Mouse (Mus musculus) lung, postnatal 0 days (tissue): ENCODE measurements around the gene Zfx. TPM values are rescaled to one million over a fixed set of nuclear protein-coding genes. Genes with fewer than 3 reads are reported as not detected.

Experiments
- ATAC-seq: fragments of 200-750 bp; cut with Nextera tagmentation; 2 replicates; pipeline ENCODE4 v1.8.0; 2017; ENCODE audit warnings: moderate library complexity
- DNase-seq: peaks from one replicate; pipeline ENCODE4 v3.0.0-alpha.2; 2016; ENCODE audit warnings: low spot score
- H3K27ac ChIP-seq: fragments of 300-500 bp; sonication (generic); 2 replicates; pipeline ENCODE4 v1.5.1; 2014; ENCODE audit warnings: antibody characterized with exemption, mild to moderate bottlenecking, low read length, mixed read lengths
- H3K27me3 ChIP-seq: fragments of 300-500 bp; sonication (generic); replicated peaks from 2 replicates; pipeline ENCODE4 v1.6.1; 2014; ENCODE audit warnings: low read length, mixed read lengths; ENCODE audit not compliant: insufficient read depth
- H3K36me3 ChIP-seq: fragments of 300-500 bp; sonication (generic); 2 replicates; pipeline ENCODE4 v1.6.1; 2014; ENCODE audit warnings: low read length, mixed read lengths; ENCODE audit not compliant: insufficient read depth
- H3K4me1 ChIP-seq: fragments of 300-500 bp; sonication (generic); 2 replicates; pipeline ENCODE4 v1.6.1; 2014; ENCODE audit warnings: antibody characterized with exemption, low read depth, low read length, mixed read lengths; ENCODE audit not compliant: insufficient read depth
- H3K4me2 ChIP-seq: fragments of 300-500 bp; sonication (generic); replicated peaks from 2 replicates; pipeline ENCODE4 v1.6.1; 2014; ENCODE audit warnings: low read depth, mild to moderate bottlenecking, low read length, moderate library complexity, mixed read lengths
- H3K4me3 ChIP-seq: fragments of 300-500 bp; sonication (generic); 2 replicates; pipeline ENCODE4 v1.5.1; 2014; ENCODE audit warnings: low read depth, low read length
- H3K9ac ChIP-seq: fragments of 300-500 bp; sonication (generic); replicated peaks from 2 replicates; pipeline ENCODE4 v1.6.1; 2014; ENCODE audit warnings: low read depth, mild to moderate bottlenecking
- H3K9me3 ChIP-seq: fragments of 300-500 bp; sonication (generic); 2 replicates; pipeline ENCODE4 v1.6.1; 2016; ENCODE audit warnings: low read length, mixed read lengths
- CTCF ChIP-seq: IDR thresholded peaks from 2 replicates; pipeline ENCODE4 v1.5.1; 2016; ENCODE audit warnings: antibody characterized with exemption, mild to moderate bottlenecking
- EP300 ChIP-seq: IDR thresholded peaks from 2 replicates; pipeline ENCODE4 v1.6.1; 2016; ENCODE audit warnings: antibody characterized with exemption, mild to moderate bottlenecking, control low read depth
- WGBS: fragments of 180-500 bp; shearing (Covaris S2); extraction: QIAGEN DNeasy Blood & Tissue Kit; methylation state at CpG from one replicate; pipeline ENCODE4 v1.1.7; 2014; 5-methylcytosine and 5-hydroxymethylcytosine counted together
- polyA plus RNA-seq: library from polyadenylated mRNA; unstranded; fragments of >200 nt; fragmentation: Nextera tagmentation; extraction: Ambion mirVana; gene quantifications from 2 replicates; pipeline ENCODE4 v1.2.1, GENCODE M21; 2015

The Zfx gene
- polyA plus RNA-seq, 1 experiment from 2014 or later, result 22.7 TPM

GRCm38 (mm10) chrX:94100561-94100960, 22.9 kb downstream of the Zfx start:
- no peaks in the 10 kb centered on the region for H3K36me3 ChIP-seq
- 66% methylated on average over 1 of the region's 1 CpGs for WGBS
- no peak overlapping the region for H3K4me3 ChIP-seq
- H3K4me2 ChIP-seq, result no peak overlapping the region
- no peak overlapping the region for H3K27ac ChIP-seq
- DNase-seq (no peak), ATAC-seq (no peak)
- H3K9ac ChIP-seq, result no peak overlapping the region
- no peaks in the 10 kb centered on the region for H3K9me3 ChIP-seq
- H3K27me3 ChIP-seq, result no peaks in the 10 kb centered on the region
- H3K4me1 ChIP-seq, result no peaks in the 10 kb centered on the region
- TF ChIP-seq CTCF, result no peak

GRCm38 (mm10) chrX:94091001-94091400, 32.5 kb downstream of the Zfx start:
- DNase-seq (no peak), ATAC-seq (no peak)
- Histone ChIP-seq H3K4me1 (no peaks in the 10 kb centered on the region), H3K9me3 (no peaks in the 10 kb centered on the region), H3K4me2 (no peak overlapping the region), H3K27ac (no peak overlapping the region), H3K4me3 (no peak overlapping the region), H3K36me3 (no peaks in the 10 kb centered on the region), H3K27me3 (no peaks in the 10 kb centered on the region), H3K9ac (no peak overlapping the region)
- TF ChIP-seq EP300 (no peak), CTCF (no peak)
- WGBS, result 74% methylated on average over 2 of the region's 2 CpGs

DNA sequence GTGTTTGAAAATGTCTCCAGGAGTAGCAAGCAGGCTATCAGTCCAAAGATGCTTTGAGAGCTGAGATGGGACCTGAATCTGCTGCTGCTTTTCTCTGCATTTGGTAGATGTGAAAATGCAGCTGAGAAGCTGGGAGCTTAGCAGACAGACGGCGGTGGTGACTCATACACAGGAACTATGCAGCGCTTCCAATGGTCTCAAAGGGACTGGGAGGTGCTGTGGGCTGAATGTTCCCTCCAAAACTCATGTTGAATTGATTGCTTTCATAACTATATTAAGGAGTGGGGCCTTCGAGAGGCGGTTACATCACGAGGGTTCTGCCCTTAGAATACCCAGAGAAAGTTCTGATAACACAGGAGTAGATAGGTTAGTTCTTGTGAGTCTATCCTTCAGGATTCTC, 62.3 kb downstream of the Zfx start:
- Histone ChIP-seq H3K9me3 (no peaks in the 10 kb centered on the region), H3K4me1 (no peaks in the 10 kb centered on the region), H3K4me2 (peak overlapping the region; percentile 27; the same call in 1 of the 2 replicates), H3K27me3 (no peaks in the 10 kb centered on the region; the same call in 1 of the 2 replicates), H3K9ac (no peak overlapping the region), H3K27ac (no peak overlapping the region), H3K36me3 (no peaks in the 10 kb centered on the region), H3K4me3 (peak overlapping the region; percentile 12; the same call in 1 of the 2 replicates)
- ATAC-seq (0 out of 2 replicates have a peak, but pooled peaks have one; percentile 49), DNase-seq (peak; percentile 42)
- WGBS, result 19% methylated on average over 6 of the region's 6 CpGs
- TF ChIP-seq EP300 (no peak), CTCF (no peak)

DNA sequence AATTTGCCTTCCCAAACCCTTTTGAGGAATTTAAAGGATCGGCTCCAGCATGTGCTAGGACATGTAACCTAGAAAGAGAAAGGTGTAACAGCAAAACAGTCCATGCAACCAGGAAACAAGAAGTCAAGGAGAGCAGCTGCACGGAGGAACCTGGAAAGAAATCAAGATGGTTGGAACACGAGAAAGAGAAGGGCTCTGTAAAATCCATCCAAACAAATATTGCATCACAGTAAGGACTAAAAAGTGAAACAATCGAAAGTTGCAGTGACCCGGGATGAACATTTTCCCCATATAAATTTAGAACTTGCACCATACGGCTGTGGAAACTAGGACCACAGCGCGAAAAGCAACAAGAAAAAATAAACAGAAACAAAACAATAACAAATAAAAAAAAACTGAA, 62.8 kb downstream of the Zfx start:
- ATAC-seq, result no peak
- no peak for TF ChIP-seq EP300
- no peak for TF ChIP-seq CTCF
- DNase-seq, result no peak
- Histone ChIP-seq H3K9me3 (no peaks in the 10 kb centered on the region), H3K4me1 (no peaks in the 10 kb centered on the region), H3K4me3 (peak overlapping the region; percentile 12; the same call in 1 of the 2 replicates), H3K27ac (no peak overlapping the region), H3K36me3 (no peaks in the 10 kb centered on the region), H3K27me3 (no peaks in the 10 kb centered on the region; the same call in 1 of the 2 replicates), H3K4me2 (peak overlapping the region; percentile 27; the same call in 1 of the 2 replicates), H3K9ac (no peak overlapping the region)
- WGBS, result 37% methylated on average over 8 of the region's 8 CpGs

GRCm38 (mm10) chrX:94058748-94059147, 64.8 kb downstream of the Zfx start:
- Histone ChIP-seq H3K9ac (no peak overlapping the region), H3K4me1 (no peaks in the 10 kb centered on the region), H3K4me3 (no peak overlapping the region), H3K9me3 (no peaks in the 10 kb centered on the region), H3K36me3 (no peaks in the 10 kb centered on the region), H3K4me2 (peak overlapping the region; percentile 30), H3K27me3 (no peaks in the 10 kb centered on the region; the same call in 1 of the 2 replicates), H3K27ac (no peak overlapping the region)
- TF ChIP-seq EP300 (no peak), CTCF (no peak)
- 18% methylated on average over 6 of the region's 6 CpGs for WGBS
- DNase-seq (peak; percentile 31), ATAC-seq (no peak)

DNA sequence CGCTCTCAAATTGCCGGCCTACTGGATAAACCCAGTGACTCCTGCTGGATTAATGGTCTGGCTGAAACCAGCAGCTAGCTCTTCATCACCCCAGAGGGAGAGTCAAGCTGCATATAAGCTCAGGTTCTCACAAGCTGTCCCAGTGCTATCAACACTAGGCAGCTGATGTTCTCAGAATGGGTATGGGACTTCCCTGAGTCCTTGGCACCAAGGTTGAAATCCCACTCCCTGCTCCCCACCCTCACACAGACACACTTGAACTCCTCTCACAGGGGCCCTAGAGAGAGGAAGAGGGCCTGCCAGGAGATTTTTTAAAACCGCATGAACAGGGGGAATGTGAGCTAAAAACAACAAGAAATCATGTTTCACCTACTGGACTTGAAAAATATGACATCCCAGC, 74.5 kb downstream of the Zfx start:
- TF ChIP-seq EP300 (no peak), CTCF (no peak)
- Histone ChIP-seq H3K36me3 (no peaks in the 10 kb centered on the region), H3K27ac (no peak overlapping the region), H3K4me3 (no peak overlapping the region), H3K4me2 (no peak overlapping the region), H3K4me1 (no peaks in the 10 kb centered on the region), H3K27me3 (no peaks in the 10 kb centered on the region), H3K9me3 (no peaks in the 10 kb centered on the region), H3K9ac (no peak overlapping the region)
- 71% methylated on average over 3 of the region's 3 CpGs for WGBS
- ATAC-seq, result no peak
- no peak for DNase-seq

DNA sequence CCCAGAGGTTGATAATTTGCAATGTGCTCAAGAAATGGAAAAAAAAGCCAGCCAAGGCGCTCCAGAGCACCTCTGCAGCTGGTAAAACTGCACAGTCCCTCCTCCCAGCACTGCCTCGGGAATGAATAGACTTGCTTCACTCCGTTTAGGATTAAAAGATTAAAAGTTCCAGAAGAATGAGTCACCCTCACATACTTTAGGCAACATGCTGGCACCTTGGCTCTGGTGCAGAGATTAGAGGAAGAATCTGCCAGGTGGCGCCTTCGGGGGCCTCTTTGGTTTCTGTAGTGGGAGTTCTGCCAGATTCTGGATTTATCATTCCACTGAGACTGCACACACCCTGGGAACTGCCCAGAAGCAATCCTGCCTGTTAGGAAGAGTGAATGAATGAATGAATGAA, 75.5 kb downstream of the Zfx start:
- no peak overlapping the region for H3K4me2 ChIP-seq
- ATAC-seq (peak; percentile 50; the same call in 1 of the 2 replicates), DNase-seq (peak; percentile 55)
- H3K27me3 ChIP-seq, result no peaks in the 10 kb centered on the region
- H3K27ac ChIP-seq, result no peak overlapping the region
- no peak overlapping the region for H3K9ac ChIP-seq
- H3K4me3 ChIP-seq, result no peak overlapping the region
- no peaks in the 10 kb centered on the region for H3K4me1 ChIP-seq
- WGBS, result 45% methylated on average over 5 of the region's 5 CpGs
- TF ChIP-seq EP300, result no peak
- no peak for TF ChIP-seq CTCF
- H3K36me3 ChIP-seq, result no peaks in the 10 kb centered on the region
- no peaks in the 10 kb centered on the region for H3K9me3 ChIP-seq
